Mouse (Mus musculus): ENCODE measurements around the gene Slc2a12.

The Slc2a12 gene

GRCm38 (mm10) chr10:22644853-22645491 lies at the start of gene Slc2a12:
Slc2a12 (plus strand) TSS chr10:22645011.
- ATAC-seq (ENCODE audit: low TSS enrichment), result peak; percentile 82

GRCm38 (mm10) chr10:22598908-22599480 lies 45.8 kb upstream of the Slc2a12 start:
- ATAC-seq (ENCODE audit: low TSS enrichment), result peak; percentile 94

GRCm38 (mm10) chr10:22601046-22601445 lies 43.8 kb upstream of the Slc2a12 start:
- ATAC-seq (ENCODE audit: low TSS enrichment), result no peak

GRCm38 (mm10) chr10:22604801-22605200 lies 40.0 kb upstream of the Slc2a12 start:
- no peak for ATAC-seq (ENCODE audit: low TSS enrichment)

- no peak for ATAC-seq (ENCODE audit: low TSS enrichment)
Measured at GRCm38 (mm10) chr10:22608273-22608672, 36.5 kb upstream of the Slc2a12 start.

GRCm38 (mm10) chr10:22608799-22609357 lies 35.9 kb upstream of the Slc2a12 start:
- peak; percentile 93 for ATAC-seq (ENCODE audit: low TSS enrichment)

- ATAC-seq (ENCODE audit: low TSS enrichment), result no peak
Measured at GRCm38 (mm10) chr10:22613301-22613700, 31.5 kb upstream of the Slc2a12 start.

GRCm38 (mm10) chr10:22614554-22614953 lies 30.3 kb upstream of the Slc2a12 start:
- no peak for ATAC-seq (ENCODE audit: low TSS enrichment)

- ATAC-seq (ENCODE audit: low TSS enrichment), result no peak
Measured at GRCm38 (mm10) chr10:22615309-22615708, 29.5 kb upstream of the Slc2a12 start.

- ATAC-seq (ENCODE audit: low TSS enrichment), result peak; percentile 96
Measured at GRCm38 (mm10) chr10:22618842-22619241, 26.0 kb upstream of the Slc2a12 start.

GRCm38 (mm10) chr10:22628832-22629231 lies 16.0 kb upstream of the Slc2a12 start:
- no peak for ATAC-seq (ENCODE audit: low TSS enrichment)

GRCm38 (mm10) chr10:22631103-22631502 lies 13.7 kb upstream of the Slc2a12 start:
- no peak for ATAC-seq (ENCODE audit: low TSS enrichment)

GRCm38 (mm10) chr10:22631528-22631927 lies 13.3 kb upstream of the Slc2a12 start:
- peak; percentile 91 for ATAC-seq (ENCODE audit: low TSS enrichment)

GRCm38 (mm10) chr10:22631956-22632355 lies 12.9 kb upstream of the Slc2a12 start:
- ATAC-seq (ENCODE audit: low TSS enrichment), result peak; percentile 91

GRCm38 (mm10) chr10:22633406-22634306 lies 11.2 kb upstream of the Slc2a12 start:
- ATAC-seq (ENCODE audit: low TSS enrichment), result no peak

- no peak for ATAC-seq (ENCODE audit: low TSS enrichment)
Measured at GRCm38 (mm10) chr10:22637241-22637640, 7.6 kb upstream of the Slc2a12 start.

GRCm38 (mm10) chr10:22644171-22644570 lies 640 bp upstream of the Slc2a12 start:
- peak; percentile 13; the same call in 1 of the 2 replicates for ATAC-seq (ENCODE audit: low TSS enrichment)

- no peak for ATAC-seq (ENCODE audit: low TSS enrichment)
Measured at GRCm38 (mm10) chr10:22648702-22649101, 3.9 kb downstream of the Slc2a12 start.

GRCm38 (mm10) chr10:22653820-22654219 lies 9.0 kb downstream of the Slc2a12 start:
- ATAC-seq (ENCODE audit: low TSS enrichment), result no peak

- ATAC-seq (ENCODE audit: low TSS enrichment), result no peak
Measured at GRCm38 (mm10) chr10:22658534-22659385, 13.9 kb downstream of the Slc2a12 start.

- ATAC-seq (ENCODE audit: low TSS enrichment), result no peak
Measured at GRCm38 (mm10) chr10:22659386-22659725, 14.5 kb downstream of the Slc2a12 start.

All from frontal cortex, adult (tissue).